Mouse (Mus musculus) stomach, embryonic 14.5 days (tissue): ENCODE measurements around the gene Cdkl3. TPM values are rescaled to one million over a fixed set of nuclear protein-coding genes. Genes with fewer than 3 reads are reported as not detected.

Source experiments
- ATAC-seq: fragments of 200-750 bp; cut with Nextera tagmentation; 2 replicates; pipeline ENCODE4 v1.8.0; 2017; ENCODE audit warnings: low read depth, moderate TSS enrichment; ENCODE audit not compliant: insufficient number of reproducible peaks, insufficient read depth, low FRiP score
- H3K27ac ChIP-seq: fragments of 300-500 bp; sonication (generic); 2 replicates; pipeline ENCODE4 v1.5.1; 2014; ENCODE audit warnings: mild to moderate bottlenecking, low read length, moderate library complexity, mixed read lengths
- H3K27me3 ChIP-seq: fragments of 300-500 bp; sonication (generic); 2 replicates; pipeline ENCODE4 v1.6.1; 2014; ENCODE audit warnings: low read length, control low read depth, mixed read lengths; ENCODE audit not compliant: control insufficient read depth, insufficient read depth
- H3K36me3 ChIP-seq: fragments of 300-500 bp; sonication (generic); 2 replicates; pipeline ENCODE4 v1.6.1; 2014; ENCODE audit warnings: mild to moderate bottlenecking, control low read depth, low read length, moderate library complexity, mixed read lengths; ENCODE audit not compliant: control insufficient read depth, insufficient read depth
- H3K4me1 ChIP-seq: fragments of 300-500 bp; sonication (generic); 2 replicates; pipeline ENCODE4 v1.6.1; 2014; ENCODE audit warnings: low read length, control low read depth, mixed read lengths; ENCODE audit not compliant: control insufficient read depth, insufficient read depth
- H3K4me2 ChIP-seq: fragments of 300-500 bp; sonication (generic); replicated peaks from 2 replicates; pipeline ENCODE4 v1.6.1; 2014; ENCODE audit warnings: low read depth, low read length, control low read depth
- H3K4me3 ChIP-seq: fragments of 300-500 bp; sonication (generic); 2 replicates; pipeline ENCODE4 v1.5.1; 2014; ENCODE audit warnings: low read depth, low read length, control low read depth
- H3K9ac ChIP-seq: fragments of 300-500 bp; sonication (generic); replicated peaks from 2 replicates; pipeline ENCODE4 v1.6.1; 2014; ENCODE audit warnings: low read depth, mild to moderate bottlenecking, control low read depth, low read length, moderate library complexity, mixed read lengths
- H3K9me3 ChIP-seq: fragments of 300-500 bp; sonication (generic); 2 replicates; pipeline ENCODE4 v1.6.1; 2016; ENCODE audit warnings: low read depth, low read length, control low read depth; ENCODE audit not compliant: control insufficient read depth
- WGBS: fragments of 180-500 bp; shearing (Covaris S2); extraction: QIAGEN DNeasy Blood & Tissue Kit; methylation state at CpG from one replicate; pipeline ENCODE4 v1.1.7; 2014; 5-methylcytosine and 5-hydroxymethylcytosine counted together
- polyA plus RNA-seq: library from polyadenylated mRNA; unstranded; fragments of >200 nt; fragmentation: Nextera tagmentation; extraction: Ambion mirVana; gene quantifications from 2 replicates; pipeline ENCODE4 v1.2.1, GENCODE M21; 2014

The Cdkl3 gene
- polyA plus RNA-seq, 1 experiment from 2014 or later: 9.3 TPM

DNA sequence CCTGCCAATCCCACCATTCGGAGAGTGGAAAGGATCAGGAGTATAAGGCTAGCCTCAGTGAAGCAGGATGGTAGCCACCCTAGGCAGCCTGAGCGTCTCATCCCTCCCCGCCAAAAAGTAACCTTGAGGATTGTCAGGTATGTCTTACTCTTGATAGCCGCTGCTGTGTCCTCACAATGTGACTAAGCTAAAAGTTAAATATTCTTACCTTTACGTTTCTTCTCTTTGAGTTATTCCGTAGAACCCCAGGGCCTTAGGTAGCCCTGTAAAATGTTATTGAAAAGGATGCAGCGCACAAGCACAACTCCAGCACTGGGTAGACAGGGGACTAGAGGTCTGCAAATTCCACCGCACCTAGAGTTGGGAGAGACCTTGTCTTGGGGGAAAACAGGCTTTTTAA lies 2.2 kb upstream of the Cdkl3 start:
- H3K27ac ChIP-seq: no peak overlapping the region
- H3K4me2 ChIP-seq: no peak overlapping the region
- 87% methylated on average over 8 of the region's 8 CpGs for WGBS
- no peak for ATAC-seq
- H3K27me3 ChIP-seq: no peaks in the 10 kb centered on the region
- no peak overlapping the region for H3K9ac ChIP-seq
- peaks cover 9% of the 10 kb centered on the region for H3K36me3 ChIP-seq
- no peak overlapping the region for H3K4me3 ChIP-seq
- H3K9me3 ChIP-seq: no peaks in the 10 kb centered on the region
- peaks cover 21% of the 10 kb centered on the region for H3K4me1 ChIP-seq

DNA sequence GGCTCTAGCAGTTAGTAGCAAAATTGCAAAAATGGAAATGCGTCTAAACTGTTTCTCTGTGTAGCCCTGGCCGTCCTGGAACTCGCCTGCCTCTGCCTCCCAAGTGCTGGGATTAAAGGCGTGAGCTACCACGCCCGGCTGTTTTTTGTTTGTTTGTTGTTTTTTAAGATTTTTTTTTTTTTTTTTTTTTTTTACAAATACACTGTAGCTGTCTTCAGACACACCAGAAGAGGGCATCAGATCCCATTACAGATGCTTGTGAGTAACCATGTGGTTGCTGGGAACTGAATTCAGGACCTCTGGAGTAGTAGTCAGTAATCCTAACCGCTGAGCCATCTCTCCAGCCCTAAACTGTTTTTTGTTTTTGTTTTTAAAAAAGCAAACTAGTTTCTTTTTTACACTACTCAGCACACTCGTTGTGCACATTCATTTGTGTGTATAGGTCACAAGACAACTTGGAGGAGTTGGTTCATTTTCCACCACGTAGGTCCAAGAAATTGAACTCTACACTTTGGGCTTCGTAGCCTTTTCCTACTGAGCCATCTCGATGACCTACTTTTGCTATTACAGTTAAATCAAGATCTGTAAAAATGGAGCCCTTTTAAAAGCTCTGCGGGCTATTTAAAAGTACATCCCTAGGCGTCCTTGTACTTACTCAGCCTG lies 1.0 kb upstream of the Cdkl3 start:
- peak overlapping the region; percentile 79 for H3K4me3 ChIP-seq
- no peaks in the 10 kb centered on the region for H3K9me3 ChIP-seq
- H3K27me3 ChIP-seq: no peaks in the 10 kb centered on the region
- H3K36me3 ChIP-seq: no peaks in the 10 kb centered on the region
- peak overlapping the region; percentile 94 for H3K27ac ChIP-seq
- peak overlapping the region; percentile 70 for H3K4me2 ChIP-seq
- no peak for ATAC-seq
- WGBS: 76% methylated on average over 13 of the region's 13 CpGs
- H3K9ac ChIP-seq: 0 out of 2 replicates have a peak overlapping the region, but pooled peaks have one; percentile 73
- H3K4me1 ChIP-seq: peaks cover 21% of the 10 kb centered on the region

DNA sequence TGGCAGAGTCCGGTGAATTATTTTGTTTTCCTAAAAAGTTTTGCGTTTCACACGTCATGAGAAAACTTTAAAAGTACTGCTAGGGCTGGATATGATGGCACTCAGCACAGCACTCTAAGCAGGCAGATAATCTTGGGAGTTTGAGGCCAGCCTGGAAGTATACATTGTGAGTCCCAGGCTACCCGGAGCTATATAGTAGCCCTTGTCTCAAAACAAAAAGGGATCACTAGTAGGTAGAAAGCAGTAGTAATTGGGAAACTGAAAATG lies 583 bp upstream of the Cdkl3 start:
- WGBS: 21% methylated on average over 4 of the region's 4 CpGs
- peak overlapping the region; percentile 70 for H3K4me2 ChIP-seq
- H3K9me3 ChIP-seq: no peaks in the 10 kb centered on the region
- no peaks in the 10 kb centered on the region for H3K36me3 ChIP-seq
- peak overlapping the region; percentile 79 for H3K4me3 ChIP-seq
- ATAC-seq: no peak
- peak overlapping the region; percentile 73 for H3K9ac ChIP-seq
- H3K27me3 ChIP-seq: no peaks in the 10 kb centered on the region
- peak overlapping the region; percentile 94 for H3K27ac ChIP-seq
- peaks cover 21% of the 10 kb centered on the region for H3K4me1 ChIP-seq

DNA sequence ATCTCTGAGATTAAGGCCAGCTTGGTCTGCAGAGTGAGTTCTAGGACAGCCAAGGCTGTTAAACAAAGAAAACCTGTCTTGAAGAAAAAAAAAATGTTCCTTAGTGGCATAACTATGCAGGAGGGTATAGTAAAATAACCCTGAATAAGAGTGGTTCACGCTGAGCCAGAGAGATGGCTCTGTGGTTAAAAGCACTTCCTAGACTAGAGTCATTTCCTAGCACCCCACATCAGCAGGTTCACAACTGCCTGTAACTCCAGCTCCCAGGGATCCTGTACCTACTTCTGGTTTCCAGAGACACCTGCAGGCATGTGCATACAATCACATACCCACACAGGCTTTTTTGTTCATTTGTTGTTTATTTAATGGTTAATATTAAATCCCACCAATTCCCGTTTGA lies 1.6 kb downstream of the Cdkl3 start:
- WGBS: 47% methylated on average over 2 of the region's 2 CpGs
- Histone ChIP-seq H3K27ac (peak overlapping the region; percentile 36; the same call in 1 of the 2 replicates), H3K4me1 (peaks cover 16% of the 10 kb centered on the region), H3K36me3 (no peaks in the 10 kb centered on the region), H3K4me3 (no peak overlapping the region), H3K4me2 (peak overlapping the region; percentile 20; the same call in 1 of the 2 replicates), H3K9me3 (no peaks in the 10 kb centered on the region), H3K27me3 (no peaks in the 10 kb centered on the region), H3K9ac (no peak overlapping the region)
- ATAC-seq: no peak

DNA sequence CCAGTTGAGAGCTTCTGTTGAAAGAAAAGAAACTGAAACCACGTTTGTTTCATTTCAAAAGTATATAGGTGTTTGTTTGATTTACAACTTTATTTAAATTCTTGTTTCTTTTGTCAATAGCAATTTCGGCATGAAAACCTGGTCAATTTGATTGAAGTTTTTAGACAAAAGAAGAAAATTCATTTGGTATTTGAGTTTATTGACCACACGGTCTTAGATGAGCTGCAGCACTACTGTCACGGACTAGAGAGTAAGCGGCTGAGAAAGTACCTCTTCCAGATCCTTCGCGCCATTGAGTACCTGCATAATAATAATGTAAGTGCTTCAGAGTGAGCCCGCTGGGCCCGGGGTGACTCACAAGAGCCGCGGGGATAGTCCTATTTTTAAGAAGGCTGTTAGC lies 7.0 kb downstream of the Cdkl3 start:
- Histone ChIP-seq H3K27me3 (no peaks in the 10 kb centered on the region), H3K36me3 (no peaks in the 10 kb centered on the region), H3K4me2 (no peak overlapping the region), H3K27ac (no peak overlapping the region), H3K4me3 (no peak overlapping the region), H3K4me1 (peaks cover 1% of the 10 kb centered on the region; the same call in 1 of the 2 replicates), H3K9me3 (no peaks in the 10 kb centered on the region), H3K9ac (no peak overlapping the region)
- no peak for ATAC-seq
- WGBS: 90% methylated on average over 11 of the region's 11 CpGs

DNA sequence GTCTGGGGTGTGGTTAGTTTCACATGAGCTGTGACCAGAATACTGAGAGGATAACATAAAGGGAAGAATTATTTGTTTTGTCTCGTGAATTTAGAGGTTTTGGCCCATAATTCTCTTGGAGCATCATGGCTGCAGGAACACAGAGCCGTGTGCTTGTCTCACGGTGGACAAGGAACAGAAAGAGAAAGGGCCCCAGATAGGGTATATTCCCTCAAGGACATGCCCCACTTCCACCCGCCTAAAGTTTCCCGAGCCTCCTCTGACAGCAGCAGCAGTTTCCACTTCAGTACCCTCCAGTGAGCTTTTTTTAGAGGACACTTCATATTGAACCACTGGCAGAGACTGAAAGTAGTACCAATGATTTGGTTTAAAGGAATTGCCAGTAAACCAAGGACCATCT lies 7.5 kb downstream of the Cdkl3 start:
- WGBS: 79% methylated on average over 5 of the region's 5 CpGs
- Histone ChIP-seq H3K27me3 (no peaks in the 10 kb centered on the region), H3K4me3 (no peak overlapping the region), H3K9me3 (no peaks in the 10 kb centered on the region), H3K27ac (no peak overlapping the region), H3K36me3 (no peaks in the 10 kb centered on the region), H3K4me1 (no peaks in the 10 kb centered on the region), H3K4me2 (no peak overlapping the region), H3K9ac (no peak overlapping the region)
- ATAC-seq: no peak

DNA sequence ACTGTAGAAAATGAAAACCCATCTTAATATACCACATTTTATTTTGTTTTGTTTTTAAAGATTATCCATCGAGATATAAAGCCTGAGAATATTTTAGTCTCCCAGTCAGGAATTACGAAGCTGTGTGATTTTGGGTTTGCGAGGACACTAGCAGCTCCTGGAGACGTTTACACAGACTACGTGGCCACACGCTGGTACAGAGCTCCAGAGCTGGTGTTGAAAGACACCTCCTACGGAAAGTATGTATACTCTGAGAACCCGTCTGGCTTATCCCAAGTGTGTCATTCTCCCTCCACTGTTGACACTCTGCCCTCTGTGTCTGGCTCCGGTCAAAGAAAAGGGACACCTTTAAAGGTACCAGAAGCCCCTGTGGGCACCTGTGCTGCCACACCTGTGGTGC lies 14.2 kb downstream of the Cdkl3 start:
- Histone ChIP-seq H3K36me3 (no peaks in the 10 kb centered on the region), H3K4me2 (no peak overlapping the region), H3K4me3 (no peak overlapping the region), H3K27ac (no peak overlapping the region), H3K9me3 (no peaks in the 10 kb centered on the region), H3K27me3 (no peaks in the 10 kb centered on the region), H3K4me1 (no peaks in the 10 kb centered on the region), H3K9ac (no peak overlapping the region)
- 73% methylated on average over 9 of the region's 9 CpGs for WGBS
- no peak for ATAC-seq

DNA sequence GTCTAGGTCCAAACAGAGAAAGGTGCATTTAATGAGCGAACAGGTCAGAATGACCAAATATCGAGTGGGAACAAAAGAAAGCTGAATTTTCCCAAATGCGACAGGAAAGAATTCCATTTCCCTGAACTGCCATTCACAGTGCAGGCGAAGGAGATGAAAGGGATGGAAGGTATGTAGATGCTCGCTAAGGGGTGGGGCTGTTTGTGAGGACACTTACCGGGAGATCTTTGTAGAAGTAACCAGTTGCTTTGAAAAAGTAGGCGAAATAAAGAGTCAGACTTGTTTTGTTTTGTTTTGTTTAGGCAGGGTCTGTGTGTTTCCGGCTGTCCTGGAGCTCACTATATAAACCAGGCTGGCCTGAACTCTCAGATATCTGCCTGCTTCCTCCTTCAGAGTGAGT lies 28.3 kb downstream of the Cdkl3 start:
- H3K9ac ChIP-seq: no peak overlapping the region
- no peaks in the 10 kb centered on the region for H3K27me3 ChIP-seq
- no peaks in the 10 kb centered on the region for H3K9me3 ChIP-seq
- no peaks in the 10 kb centered on the region for H3K4me1 ChIP-seq
- no peak overlapping the region for H3K27ac ChIP-seq
- no peaks in the 10 kb centered on the region for H3K36me3 ChIP-seq
- H3K4me3 ChIP-seq: no peak overlapping the region
- no peak for ATAC-seq
- H3K4me2 ChIP-seq: no peak overlapping the region
- WGBS: 63% methylated on average over 8 of the region's 8 CpGs

DNA sequence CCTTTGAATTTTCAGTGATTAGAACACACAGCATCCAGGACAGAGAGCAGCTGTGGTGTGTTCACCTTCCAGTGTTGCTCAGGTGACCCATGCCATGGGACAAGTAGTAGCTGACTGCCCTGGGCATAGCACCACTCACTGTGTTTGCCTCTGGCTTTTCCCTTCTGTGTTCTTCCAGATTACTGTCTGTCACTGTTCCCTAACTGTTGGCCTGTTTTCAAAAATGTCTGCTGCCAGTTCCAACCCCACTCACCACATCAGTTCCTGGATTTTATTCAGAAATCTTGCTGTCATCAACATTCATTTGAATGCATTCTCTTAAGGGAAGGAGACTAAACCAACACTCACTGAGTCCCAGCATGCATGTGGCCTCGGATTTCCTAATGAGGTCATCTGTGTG lies 29.9 kb downstream of the Cdkl3 start:
- Histone ChIP-seq H3K36me3 (no peaks in the 10 kb centered on the region), H3K9ac (no peak overlapping the region), H3K4me1 (no peaks in the 10 kb centered on the region), H3K9me3 (no peaks in the 10 kb centered on the region), H3K27ac (no peak overlapping the region), H3K4me2 (no peak overlapping the region), H3K27me3 (no peaks in the 10 kb centered on the region), H3K4me3 (no peak overlapping the region)
- ATAC-seq: no peak
- WGBS: 90% methylated on average over 1 of the region's 1 CpGs
